Mouse (Mus musculus) brain, embryonic 14.5 days (tissue): Measurements from ENCODE around the gene Tuba1b.

Experiments used
- CTCF ChIP-seq: fragments of 200-500 bp; IDR thresholded peaks from 2 replicates; pipeline ENCODE4 v1.5.1; 2012; ENCODE audit warnings: inconsistent platforms, mild to moderate bottlenecking, moderate library complexity, borderline replicate concordance; ENCODE audit not compliant: insufficient read depth, insufficient read length; ENCODE audit errors: extremely low read depth
- POLR2A ChIP-seq: fragments of 200-500 bp; IDR thresholded peaks from 2 replicates; pipeline ENCODE4 v1.6.1; 2012; ENCODE audit warnings: mild to moderate bottlenecking, inconsistent platforms, borderline replicate concordance; ENCODE audit not compliant: poor library complexity, insufficient read depth, insufficient read length, severe bottlenecking; ENCODE audit errors: extremely low read depth

GRCm38 (mm10) chr15:98982100-98982499, 47.7 kb upstream of the Tuba1b start:
- TF ChIP-seq CTCF, result no peak
- TF ChIP-seq POLR2A, result no peak
